Mouse (Mus musculus) heart, postnatal 0 days (tissue): ENCODE measurements around the gene Ccdc170.

ENCODE experiments used
- CTCF ChIP-seq: IDR thresholded peaks from 2 replicates; pipeline ENCODE4 v1.5.1; 2016; ENCODE audit warnings: antibody characterized with exemption, control low read depth, low read depth
- EP300 ChIP-seq: IDR thresholded peaks from 2 replicates; pipeline ENCODE4 v1.6.1; 2016; ENCODE audit warnings: antibody characterized with exemption, low read depth

- TF ChIP-seq EP300 (no peak), CTCF (peak; percentile 59)
Measured at GRCm38 (mm10) chr10:4598244-4598842, 116.0 kb downstream of the Ccdc170 start.
